Mouse (Mus musculus) gastrocnemius, adult 2 months (tissue): ENCODE measurements around the gene Stpg2. TPM values are rescaled to one million over a fixed set of nuclear protein-coding genes. Genes with fewer than 3 reads are reported as not detected.

Source experiments
- DNase-seq: peaks from one replicate; pipeline ENCODE4 v3.0.0; 2022
- H3K27ac ChIP-seq: fragments of 200-600 bp; 2 replicates; pipeline ENCODE4 v1.8.1; 2022; ENCODE audit warnings: mild to moderate bottlenecking
- H3K4me3 ChIP-seq: fragments of 200-600 bp; 2 replicates; pipeline ENCODE4 v1.8.1; 2022; ENCODE audit warnings: mild to moderate bottlenecking, moderate library complexity
- CTCF ChIP-seq: fragments of 200-600 bp; IDR thresholded peaks from 2 replicates; pipeline ENCODE4 v1.8.1; 2022; ENCODE audit warnings: antibody characterized with exemption, mild to moderate bottlenecking, moderate library complexity
- intact Hi-C: fragments of 180-260 bp; cut with DNase I; formaldehyde crosslinking; loops from one replicate; pipeline ENCODE4 v1.15.1; 2025
- long read RNA-seq, 2 experiments: library from polyadenylated mRNA; stranded (forward); transcript quantifications; one replicate each; pipeline ENCODE4 v2.0.0; 2021
- total RNA-seq, 2 experiments: library from RNA; stranded (reverse); gene quantifications; 2 replicates each; pipeline ENCODE4 v1.2.3; 2021

The Stpg2 gene
- total RNA-seq: not detected
- long read RNA-seq, experiment 1: 0 reads
- long read RNA-seq, experiment 2: 0 reads

- Histone ChIP-seq H3K27ac (peak within 1 kb of the TSS; percentile 95), H3K4me3 (peak within 1 kb of the TSS; percentile 91)
- no peak; the same call in 1 of the 2 replicates for TF ChIP-seq CTCF
- peak; percentile 95 for DNase-seq
- intact Hi-C loops: loop anchor here (5.0 kb wide), 1 partner anchor 128 kb away; the partner anchor contains the start of gene Rap1gds1
Measured at GRCm38 (mm10) chr3:139205444-139205998, at the start of gene Stpg2. Gene Stpg2, plus strand, starts transcription at chr3:139205694.

- H3K4me3 ChIP-seq: no peak overlapping the region
- no peak for TF ChIP-seq CTCF
- DNase-seq: no peak
- intact Hi-C loops: no loop called here
- no peak overlapping the region for H3K27ac ChIP-seq
Measured at GRCm38 (mm10) chr3:139162146-139162545, 43.3 kb upstream of the Stpg2 start.

DNA sequence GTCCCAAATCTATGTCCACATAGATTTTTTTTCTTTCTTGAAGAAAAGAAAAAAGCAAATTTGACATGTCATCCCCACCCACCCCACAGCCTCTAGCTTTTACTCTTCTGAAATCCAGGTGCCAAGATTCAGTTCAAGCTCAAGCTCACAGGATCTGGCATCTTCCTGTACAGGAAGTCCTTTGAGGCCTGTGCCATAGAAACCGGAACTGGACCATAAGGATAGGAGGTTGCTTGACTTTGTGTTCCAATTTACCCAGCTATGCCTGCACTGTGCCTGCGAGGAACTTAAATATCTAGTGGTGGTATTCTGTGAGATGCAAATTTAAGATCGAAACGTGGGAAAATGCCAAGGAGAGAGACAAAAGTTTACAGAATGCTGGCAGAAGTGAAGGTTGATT lies 42.8 kb upstream of the Stpg2 start:
- no peak for TF ChIP-seq CTCF
- H3K4me3 ChIP-seq: no peak overlapping the region
- intact Hi-C loops: no loop called here
- no peak overlapping the region for H3K27ac ChIP-seq
- no peak for DNase-seq

DNA sequence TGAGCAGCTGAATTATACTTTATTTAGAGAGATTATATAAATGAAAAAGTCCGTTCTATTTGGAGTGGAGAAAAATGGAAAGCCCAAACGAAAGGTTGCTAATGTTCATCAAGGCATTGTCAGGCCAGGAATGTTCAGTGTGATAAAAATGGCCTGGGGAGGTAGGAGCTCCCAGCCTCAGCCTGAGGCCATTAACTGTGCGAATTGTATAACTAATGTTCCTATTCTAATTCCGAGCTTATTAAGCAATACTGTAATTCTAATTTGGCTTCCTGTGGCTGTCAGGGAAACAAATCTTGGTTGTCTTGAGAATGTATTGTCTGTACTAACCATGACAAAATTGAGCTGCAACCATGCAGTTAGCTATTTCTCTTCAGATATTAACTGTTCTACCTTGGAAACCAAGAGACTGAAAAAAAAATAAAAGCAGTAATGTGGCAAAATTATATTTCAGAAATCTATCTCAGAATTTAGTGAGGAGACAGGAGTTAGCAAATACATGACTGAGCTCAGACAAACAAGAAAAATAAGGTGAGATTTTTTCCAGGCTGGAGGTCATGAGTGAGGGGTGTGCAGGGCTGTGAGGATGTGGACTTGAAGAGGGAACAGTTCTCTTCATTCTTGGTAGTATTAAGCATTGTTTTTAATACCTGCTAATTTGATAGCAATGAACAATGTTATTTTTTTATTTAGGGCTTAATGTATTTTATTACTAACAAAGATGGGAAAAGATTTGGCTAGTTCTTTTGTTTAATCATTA lies 36.8 kb upstream of the Stpg2 start:
- TF ChIP-seq CTCF: no peak
- intact Hi-C loops: no loop called here
- Histone ChIP-seq H3K27ac (no peak overlapping the region), H3K4me3 (no peak overlapping the region)
- no peak for DNase-seq

DNA sequence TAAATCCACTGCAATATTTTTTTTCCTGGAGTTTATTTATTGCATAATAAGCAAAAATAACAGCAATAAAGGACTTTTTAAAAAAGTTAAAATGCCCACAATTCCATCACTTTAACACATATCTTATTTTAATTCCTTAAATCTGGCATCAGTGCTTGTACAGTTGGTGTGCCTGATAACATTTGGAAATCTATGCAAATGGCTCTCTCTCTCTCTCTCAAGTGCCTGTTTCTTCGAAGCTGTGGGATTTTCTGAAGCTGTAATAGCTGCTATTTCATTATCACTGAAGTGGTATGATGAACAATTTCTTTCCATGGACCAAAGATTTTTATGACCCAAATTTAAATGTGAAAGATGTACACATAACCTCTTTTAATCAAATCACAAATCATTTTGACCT lies 35.8 kb upstream of the Stpg2 start:
- Histone ChIP-seq H3K27ac (no peak overlapping the region), H3K4me3 (no peak overlapping the region)
- DNase-seq: no peak
- TF ChIP-seq CTCF: no peak
- intact Hi-C loops: no loop called here

DNA sequence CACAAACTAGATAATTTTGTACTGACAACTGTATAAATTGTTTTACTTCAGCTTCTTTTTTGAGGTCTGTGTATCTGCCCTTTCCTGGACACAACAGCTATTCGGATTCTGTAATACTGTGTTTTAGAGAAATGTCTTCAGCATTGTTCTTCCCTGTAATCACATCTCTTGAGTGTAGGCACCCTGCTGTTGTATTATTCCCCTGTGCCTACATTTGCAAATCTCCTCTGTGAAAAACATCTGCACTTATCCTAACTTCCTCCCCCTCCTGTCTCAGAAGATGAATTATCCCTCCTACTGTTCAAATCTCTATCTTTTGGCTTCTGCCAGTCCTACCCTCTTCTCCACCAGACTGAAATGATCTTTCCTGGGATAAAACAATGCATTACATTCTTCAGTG lies 28.6 kb upstream of the Stpg2 start:
- DNase-seq: no peak
- no peak for TF ChIP-seq CTCF
- H3K4me3 ChIP-seq: no peak overlapping the region
- intact Hi-C loops: no loop called here
- no peak overlapping the region for H3K27ac ChIP-seq

DNA sequence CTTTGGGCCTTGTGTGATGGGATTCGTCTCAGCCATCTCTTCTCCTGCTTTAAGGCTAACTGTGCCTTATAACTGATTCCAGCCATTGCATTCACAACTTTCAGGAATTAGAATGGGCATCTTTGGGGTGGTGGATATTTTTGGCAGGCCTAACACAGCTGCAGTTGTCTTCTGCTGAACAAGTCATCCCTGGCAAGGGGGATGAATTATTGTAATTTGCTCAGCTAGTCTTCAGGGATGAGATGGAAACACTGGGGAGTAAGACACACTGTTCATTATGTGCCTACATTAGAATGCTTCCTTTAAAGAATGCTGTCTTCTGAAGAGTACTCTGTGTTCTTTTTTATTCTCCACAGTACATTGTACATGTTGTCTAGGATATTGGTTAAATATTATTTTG lies 14.0 kb upstream of the Stpg2 start:
- no peak for TF ChIP-seq CTCF
- Histone ChIP-seq H3K4me3 (no peak overlapping the region), H3K27ac (no peak overlapping the region)
- intact Hi-C loops: no loop called here
- no peak for DNase-seq

DNA sequence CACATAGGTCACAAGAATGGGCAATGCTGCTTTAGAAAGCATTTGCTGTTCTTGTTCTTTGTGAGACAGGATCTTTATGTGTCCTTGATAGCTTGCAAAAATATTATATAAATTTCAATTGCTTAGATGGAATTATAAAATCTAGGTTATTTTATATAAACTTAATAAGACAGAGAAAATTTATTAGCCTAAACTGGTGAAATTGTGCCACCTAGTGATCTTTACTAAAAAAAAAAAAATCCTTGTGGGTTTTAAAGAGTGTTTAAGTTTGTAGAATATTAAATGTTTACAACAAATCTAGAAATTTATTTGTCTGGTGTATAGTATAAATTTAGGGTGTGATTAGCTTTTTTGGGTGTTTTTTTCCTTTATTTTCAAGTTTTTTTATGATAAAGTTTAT lies 11.6 kb upstream of the Stpg2 start:
- intact Hi-C loops: no loop called here

DNA sequence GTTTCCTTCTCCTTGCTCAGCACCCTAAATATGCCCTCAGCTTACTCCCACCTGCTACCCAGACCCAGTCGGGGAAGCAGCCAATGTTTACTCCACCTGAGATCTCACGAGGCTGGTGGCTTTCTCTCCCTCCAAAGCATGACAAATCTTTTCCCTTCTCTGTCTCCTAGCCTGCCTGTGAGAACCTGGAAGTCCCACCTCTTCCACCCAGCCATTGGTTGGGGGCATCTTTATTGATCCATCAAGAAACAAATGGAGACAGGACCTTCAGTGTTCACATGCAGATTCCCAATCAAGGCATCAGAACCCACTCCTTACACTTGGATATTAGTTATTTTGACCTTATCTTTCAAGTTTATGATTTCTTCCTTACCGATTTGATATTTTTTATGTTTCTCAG lies 7.1 kb upstream of the Stpg2 start:
- Histone ChIP-seq H3K27ac (no peak overlapping the region), H3K4me3 (no peak overlapping the region)
- no peak for TF ChIP-seq CTCF
- no peak for DNase-seq
- intact Hi-C loops: no loop called here

More for the DNA sequence above, 11.6 kb upstream of the Stpg2 start:
- Histone ChIP-seq H3K4me3 (no peak overlapping the region), H3K27ac (no peak overlapping the region)
- DNase-seq: no peak
- peak; percentile 46 for TF ChIP-seq CTCF

DNA sequence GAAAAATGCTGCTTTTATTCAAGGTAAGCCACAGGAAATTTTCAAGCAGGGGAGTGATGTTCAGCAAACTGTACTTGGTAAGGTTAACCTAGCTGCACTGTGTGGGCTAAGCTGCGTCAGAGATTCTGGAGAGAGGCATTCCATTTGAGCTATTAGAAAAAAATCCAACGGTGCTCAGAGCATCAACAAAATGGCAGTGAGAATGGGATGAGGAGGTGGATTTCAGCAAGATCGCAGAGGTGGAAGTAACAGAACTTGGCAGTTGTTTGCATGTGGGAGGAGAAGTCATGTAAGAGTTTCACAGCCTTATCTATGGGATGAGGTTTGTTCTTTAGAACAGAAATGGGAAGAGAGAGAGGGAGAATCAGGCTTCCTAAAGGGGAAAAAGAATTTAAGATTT lies 5.2 kb upstream of the Stpg2 start:
- H3K27ac ChIP-seq: no peak overlapping the region
- no peak overlapping the region for H3K4me3 ChIP-seq
- no peak for DNase-seq
- no peak for TF ChIP-seq CTCF
- intact Hi-C loops: no loop called here

- no peak for TF ChIP-seq CTCF
- Histone ChIP-seq H3K27ac (no peak overlapping the region), H3K4me3 (no peak overlapping the region)
- DNase-seq: no peak
- intact Hi-C loops: no loop called here
Measured at GRCm38 (mm10) chr3:139216945-139217344, 11.5 kb downstream of the Stpg2 start.

DNA sequence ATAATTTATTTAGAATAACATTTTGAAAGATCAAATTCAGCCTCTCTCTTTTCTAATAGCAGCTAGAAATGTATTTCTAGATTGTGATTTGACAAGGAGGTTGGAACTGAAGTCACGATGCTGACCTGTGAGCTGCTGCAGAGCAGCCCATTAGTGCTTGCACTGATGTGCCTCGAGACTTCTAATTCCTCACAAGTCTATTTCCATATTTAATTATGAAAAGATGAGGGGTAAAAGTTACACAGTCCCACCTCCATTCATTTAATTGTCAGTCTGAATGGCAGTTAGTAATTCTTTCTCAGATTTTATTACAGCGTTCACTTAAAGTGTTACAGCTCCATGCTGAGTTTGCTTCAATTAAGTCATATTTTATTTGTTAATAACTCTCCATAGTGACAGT lies 19.6 kb downstream of the Stpg2 start:
- intact Hi-C loops: no loop called here
- Histone ChIP-seq H3K27ac (no peak overlapping the region), H3K4me3 (no peak overlapping the region)
- TF ChIP-seq CTCF: no peak
- DNase-seq: no peak

DNA sequence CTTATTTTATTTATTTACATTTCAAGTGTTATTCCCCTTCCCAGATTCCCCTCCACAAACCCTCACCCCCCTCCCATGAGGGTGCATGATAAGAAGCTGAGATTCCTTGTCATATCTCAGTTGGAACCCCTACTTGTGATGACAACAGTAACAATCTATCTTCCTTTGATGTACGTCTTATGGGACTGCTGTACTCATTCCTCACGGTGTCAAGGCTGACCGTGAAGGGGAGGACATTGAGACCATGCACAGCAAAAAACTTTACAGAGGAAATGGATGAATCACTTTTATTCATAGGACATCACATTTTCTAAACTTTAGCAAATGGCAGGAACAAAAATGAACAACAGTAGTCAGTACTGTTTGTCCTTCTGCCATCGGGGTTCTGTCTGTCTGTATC lies 21.3 kb downstream of the Stpg2 start:
- Histone ChIP-seq H3K27ac (no peak overlapping the region), H3K4me3 (no peak overlapping the region)
- intact Hi-C loops: no loop called here
- no peak for TF ChIP-seq CTCF
- no peak for DNase-seq

DNA sequence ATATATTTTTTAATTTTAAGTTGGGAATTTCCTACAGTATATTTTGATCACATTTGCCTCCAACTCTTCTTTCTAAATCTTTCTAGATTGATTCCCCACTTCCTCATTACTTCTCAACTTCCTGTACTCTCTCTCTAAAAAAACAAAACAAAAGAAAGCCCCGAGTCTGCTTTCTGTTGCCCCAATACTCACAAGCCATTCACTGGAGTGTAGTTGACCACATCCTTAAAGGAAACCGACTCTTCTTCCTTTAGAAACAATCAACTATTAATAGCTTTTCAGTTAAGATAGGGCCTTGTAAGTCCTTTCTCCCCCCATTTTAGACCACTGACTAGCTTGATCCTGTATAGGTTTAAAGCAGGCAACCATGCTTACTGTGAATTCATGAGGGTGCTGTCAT lies 39.7 kb downstream of the Stpg2 start:
- intact Hi-C loops: no loop called here
- no peak for TF ChIP-seq CTCF
- no peak overlapping the region for H3K4me3 ChIP-seq

More for the DNA sequence above, 39.7 kb downstream of the Stpg2 start:
- H3K27ac ChIP-seq: no peak overlapping the region
- DNase-seq: no peak
